Mouse (Mus musculus) erythroid progenitor cell, adult 5-6 weeks (primary cell): ENCODE measurements around the gene Cpn1. TPM values are rescaled to one million over a fixed set of nuclear protein-coding genes. Genes with fewer than 3 reads are reported as not detected.
"Not testable (repeated sequence)": the region's sequence is repeated elsewhere in the genome, so short reads cannot be mapped to it uniquely, and the experiment has no call there.

ENCODE experiments used
- ATAC-seq: replicated peaks from 2 replicates; pipeline ENCODE4 v1.8.0; 2016; ENCODE audit warnings: moderate number of reproducible peaks, mild to moderate bottlenecking, moderate TSS enrichment, inconsistent platforms; ENCODE audit not compliant: poor library complexity, low FRiP score, severe bottlenecking
- total RNA-seq, 2 experiments: library from RNA; stranded (forward) in 1 of 2; stranded (reverse) in 1 of 2; fragments of 150-400 nt in 1 of 2; fragments of 186-747, 209-891 nt in 1 of 2; gene quantifications; 2 replicates each; pipeline versions ENCODE4 v1.2.3 to v1.2.4; 2015 to 2017; ENCODE audit warnings: low replicate concordance in 2 of 2

Cpn1 gene
- total RNA-seq, 2 experiments from 2014 or later: not detected

GRCm38 (mm10) chr19:43992464-43992863 is 6.1 kb upstream of the Cpn1 start:
- no peak for ATAC-seq

- no peak for ATAC-seq
Measured at GRCm38 (mm10) chr19:43990362-43990761, 4.0 kb upstream of the Cpn1 start.

GRCm38 (mm10) chr19:43981992-43982391 is 4.4 kb downstream of the Cpn1 start:
- ATAC-seq: no peak

DNA sequence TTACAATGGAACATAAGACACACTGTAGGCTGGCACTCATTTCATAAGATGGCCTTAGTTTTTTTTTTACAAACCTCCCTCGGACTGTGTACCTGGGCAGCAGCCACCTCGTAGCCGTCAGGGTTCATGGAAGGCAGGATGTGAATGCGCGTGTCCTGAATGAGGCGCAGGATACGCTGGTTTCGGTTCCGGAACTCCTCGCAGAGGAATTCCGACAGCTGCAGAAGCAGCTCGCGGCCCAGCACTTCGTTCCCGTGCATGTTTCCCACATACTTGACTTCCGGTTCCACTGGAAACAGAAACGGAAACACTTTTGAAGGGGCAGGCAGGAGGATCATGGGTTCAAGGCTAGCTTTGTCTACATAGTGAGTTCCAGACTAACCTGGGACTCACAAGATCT is 5.6 kb downstream of the Cpn1 start:
- ATAC-seq: no peak

GRCm38 (mm10) chr19:43977799-43978198 is 8.6 kb downstream of the Cpn1 start:
- no peak for ATAC-seq

- ATAC-seq: no peak
Measured at GRCm38 (mm10) chr19:43976661-43977060, 9.7 kb downstream of the Cpn1 start.

DNA sequence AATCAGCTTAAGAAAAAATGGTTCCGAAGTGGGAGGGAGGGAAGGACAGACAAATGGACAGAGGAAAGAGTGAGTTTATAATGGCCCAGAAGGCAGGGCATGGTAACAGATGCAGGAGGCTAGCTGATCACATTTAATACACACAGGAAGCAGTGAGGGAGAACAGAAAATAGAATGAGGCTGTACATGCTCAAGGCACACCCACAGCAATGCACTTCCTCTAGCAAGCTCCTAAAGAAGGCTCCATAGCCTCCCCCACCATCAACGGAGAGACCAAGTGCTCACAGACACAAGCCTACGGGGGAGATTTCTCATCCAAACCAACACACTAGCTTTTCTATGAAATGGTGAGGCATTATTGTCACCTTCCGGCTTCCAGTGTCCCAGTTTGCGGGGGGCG is 12.1 kb downstream of the Cpn1 start:
- no peak for ATAC-seq

DNA sequence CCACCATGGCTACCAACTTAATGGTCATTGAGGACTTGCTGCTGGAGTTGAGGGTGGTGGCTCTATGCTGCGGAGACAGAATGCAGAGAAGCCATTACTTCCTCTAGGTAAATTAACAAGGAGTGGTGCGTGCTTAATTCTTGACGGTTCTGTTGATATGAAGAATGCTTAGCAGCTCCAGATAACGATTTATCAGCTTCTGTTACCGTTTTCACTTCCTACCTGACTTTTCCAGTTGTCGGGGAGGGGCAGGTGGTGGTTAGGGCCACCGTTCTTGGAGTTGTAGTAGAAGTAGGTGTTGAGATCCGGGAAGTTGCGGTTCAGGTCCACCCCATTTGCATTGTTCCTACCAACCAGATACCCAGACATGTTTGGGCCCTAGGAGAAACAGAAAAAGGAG is 12.6 kb downstream of the Cpn1 start:
- ATAC-seq: no peak

DNA sequence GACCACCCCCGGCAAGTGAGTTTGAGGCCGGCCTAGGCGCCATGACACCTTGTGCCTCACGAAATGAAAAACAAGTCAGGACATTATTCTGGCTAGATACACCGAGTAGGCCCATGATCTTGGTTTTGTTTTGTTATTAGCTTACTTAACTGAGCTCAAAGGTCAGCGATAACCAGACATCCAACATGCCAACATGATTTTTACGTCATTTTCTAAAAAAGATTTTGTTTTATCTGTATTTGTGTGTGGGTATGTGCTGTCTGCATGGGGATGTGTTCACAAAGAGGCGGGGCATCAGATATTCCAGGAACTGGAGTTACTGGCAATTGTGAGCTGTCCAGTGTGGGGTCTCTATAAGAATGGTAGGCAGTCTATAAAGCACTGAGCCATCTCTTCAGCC is 14.2 kb downstream of the Cpn1 start:
- ATAC-seq: no peak

GRCm38 (mm10) chr19:43968436-43969026 is 17.8 kb downstream of the Cpn1 start:
- ATAC-seq: no peak

DNA sequence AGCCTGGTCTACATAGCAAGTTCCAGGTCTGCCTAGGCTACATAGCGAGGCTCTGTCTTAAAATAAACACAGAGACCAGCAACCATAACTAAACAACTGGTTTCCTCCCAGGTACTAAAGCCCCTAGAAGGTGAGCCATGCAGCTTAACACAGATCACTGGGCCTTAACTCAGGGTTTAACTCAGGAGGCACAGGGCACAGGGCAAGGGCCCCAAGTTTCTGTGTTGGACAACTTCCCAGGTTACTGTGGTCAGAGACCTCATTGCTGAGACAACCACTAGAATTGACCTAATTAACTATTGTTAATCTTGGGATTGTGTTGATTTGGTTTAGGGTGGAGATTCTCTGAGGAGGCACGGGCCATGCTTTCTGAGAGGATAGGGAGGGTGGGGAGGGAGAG is 19.9 kb downstream of the Cpn1 start:
- ATAC-seq: no peak

DNA sequence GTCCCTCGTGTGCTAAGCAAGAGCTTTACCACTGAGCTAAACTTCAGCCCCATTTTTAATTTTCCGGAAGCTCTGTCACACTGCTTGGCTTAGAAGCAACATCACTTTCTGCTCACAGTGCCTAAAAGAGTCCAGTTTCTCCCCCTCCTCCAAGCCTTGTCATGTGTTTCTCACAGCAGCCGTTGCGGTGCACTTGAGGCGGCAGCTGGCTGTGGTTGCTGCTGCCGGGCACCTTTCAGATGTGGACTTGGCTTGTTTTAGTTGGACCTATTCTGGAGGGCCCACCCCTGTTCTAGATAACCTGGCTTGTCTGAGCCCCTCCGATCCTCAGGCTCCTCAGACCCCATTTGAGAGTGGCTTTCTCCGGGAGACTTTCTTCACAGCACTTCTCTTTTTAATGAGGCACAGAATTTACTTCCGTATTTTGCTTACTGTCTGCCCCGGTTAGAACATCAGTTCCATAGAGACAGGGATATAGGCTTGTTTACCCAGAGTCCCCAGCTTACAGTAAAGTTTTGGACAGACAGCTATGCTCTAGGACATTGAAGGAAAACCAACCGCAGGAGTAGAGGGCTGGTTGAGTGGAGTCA is 20.8 kb downstream of the Cpn1 start:
- no peak for ATAC-seq

DNA sequence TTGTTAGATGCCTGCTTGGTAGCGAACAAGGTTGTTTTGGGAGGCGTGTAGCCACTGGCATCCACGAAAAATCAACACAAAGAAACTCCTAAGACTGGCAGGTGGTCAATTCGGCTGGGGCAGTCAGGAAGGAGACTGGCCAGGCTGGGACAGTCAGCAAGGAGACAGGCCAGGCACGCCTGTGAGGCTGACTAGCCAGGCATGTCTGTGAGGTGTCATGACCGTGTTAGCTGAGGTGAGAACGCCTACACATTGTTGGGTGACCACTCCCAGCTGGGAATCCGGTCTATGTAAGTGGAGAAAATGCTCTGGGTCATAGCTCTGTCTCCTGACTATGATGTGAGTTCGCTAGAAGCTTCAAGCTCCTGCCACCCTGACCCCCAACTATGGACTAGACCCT is 23.6 kb downstream of the Cpn1 start:
- no peak for ATAC-seq

- ATAC-seq: no peak
Measured at GRCm38 (mm10) chr19:43961185-43961584, 25.2 kb downstream of the Cpn1 start.

DNA sequence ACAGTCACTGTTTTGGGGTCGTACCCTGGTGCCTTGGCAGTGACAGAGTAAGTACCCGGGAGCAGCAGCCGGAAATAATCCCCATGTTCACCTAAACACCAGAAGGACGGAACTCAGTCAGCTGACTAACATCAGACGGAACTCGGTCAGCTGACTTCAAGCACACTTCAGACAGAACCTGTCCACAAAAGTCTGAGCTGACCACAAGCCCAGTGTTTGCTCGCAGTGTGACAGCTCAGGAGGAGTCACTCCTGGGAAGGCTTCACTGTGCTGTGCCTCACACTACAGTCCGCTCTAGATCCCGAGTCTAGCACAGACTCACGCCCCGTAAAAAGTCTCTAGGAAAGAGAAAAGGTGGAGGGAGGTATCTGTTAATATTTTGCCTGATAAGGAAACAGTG is 26.3 kb downstream of the Cpn1 start:
- ATAC-seq: no peak

GRCm38 (mm10) chr19:43959162-43959561 is 27.2 kb downstream of the Cpn1 start:
- 0 out of 2 replicates have a peak, but pooled peaks have one; percentile 27 for ATAC-seq

GRCm38 (mm10) chr19:43957881-43958280 is 28.5 kb downstream of the Cpn1 start:
- no peak for ATAC-seq

- no peak for ATAC-seq
Measured at GRCm38 (mm10) chr19:43957402-43957801, 29.0 kb downstream of the Cpn1 start.

GRCm38 (mm10) chr19:43955266-43955665 is 31.1 kb downstream of the Cpn1 start:
- ATAC-seq: no peak

GRCm38 (mm10) chr19:43954864-43955263 is 31.5 kb downstream of the Cpn1 start:
- no peak for ATAC-seq

GRCm38 (mm10) chr19:43952936-43953335 is 33.4 kb downstream of the Cpn1 start:
- ATAC-seq: not testable (repeated sequence)
